Mouse (Mus musculus): ENCODE results near the gene Fastkd2.
A peak's percentile ranks its signal among the peaks of the same experiment; 100 is the strongest.

Gene Fastkd2

DNA sequence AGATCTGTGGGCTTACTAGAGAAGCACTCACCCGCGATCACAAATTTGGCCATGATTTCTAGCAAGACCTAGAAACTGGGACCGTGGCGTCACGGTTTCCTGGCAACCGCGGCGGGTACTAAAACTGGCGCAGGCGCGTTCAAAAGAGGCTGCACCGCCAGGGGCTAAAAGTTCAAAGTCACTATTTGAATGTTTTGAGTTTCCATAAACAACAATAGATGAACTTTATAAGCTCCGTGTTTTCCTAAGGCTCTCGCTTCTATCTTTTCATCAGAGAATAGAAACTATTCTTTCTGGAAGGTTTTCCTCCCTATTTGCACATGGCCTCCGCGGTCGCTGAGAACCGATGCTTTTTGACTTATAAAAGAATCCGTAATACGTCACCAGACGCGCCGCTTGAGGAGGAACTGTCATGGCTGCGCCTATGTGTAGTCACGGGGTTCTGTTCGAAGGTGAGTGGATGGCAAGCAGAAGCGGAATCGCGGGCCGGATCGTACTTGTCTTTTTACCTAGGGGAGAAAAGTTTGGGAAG is at the start of gene Fastkd2, which contains the start of gene Mdh1b:
Gene Fastkd2 (plus strand): TSS at position 375 of the 532 bp plus-strand sequence.
Gene Mdh1b (minus strand): TSS at position 79 of the 532 bp plus-strand sequence.
- DNase-seq (ENCODE audit: low spot score), result peak; percentile 93

DNA sequence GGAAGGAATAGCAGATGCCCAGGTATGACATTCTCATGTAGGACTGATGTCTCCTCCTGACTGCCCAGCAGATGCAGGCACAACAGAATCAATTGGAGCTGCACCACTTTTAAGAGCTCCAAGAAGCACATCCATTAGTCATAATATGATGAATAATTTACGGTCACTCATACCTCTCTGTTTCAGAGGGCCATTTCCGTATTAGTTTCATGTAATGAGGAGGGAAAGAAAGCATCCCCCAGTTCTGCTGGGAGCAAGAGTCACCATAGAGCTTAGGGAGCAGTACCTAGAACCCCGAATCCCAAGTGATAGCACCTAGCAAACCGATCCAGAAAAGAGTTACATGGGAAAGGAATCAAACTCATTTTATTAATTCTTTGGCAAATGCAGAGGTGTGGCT is 43.6 kb upstream of the Fastkd2 start, which contains the start of gene Dytn:
Gene Dytn (minus strand): TSS at position 101 of the 400 bp plus-strand sequence.
- DNase-seq (ENCODE audit: low spot score), result no peak

DNA sequence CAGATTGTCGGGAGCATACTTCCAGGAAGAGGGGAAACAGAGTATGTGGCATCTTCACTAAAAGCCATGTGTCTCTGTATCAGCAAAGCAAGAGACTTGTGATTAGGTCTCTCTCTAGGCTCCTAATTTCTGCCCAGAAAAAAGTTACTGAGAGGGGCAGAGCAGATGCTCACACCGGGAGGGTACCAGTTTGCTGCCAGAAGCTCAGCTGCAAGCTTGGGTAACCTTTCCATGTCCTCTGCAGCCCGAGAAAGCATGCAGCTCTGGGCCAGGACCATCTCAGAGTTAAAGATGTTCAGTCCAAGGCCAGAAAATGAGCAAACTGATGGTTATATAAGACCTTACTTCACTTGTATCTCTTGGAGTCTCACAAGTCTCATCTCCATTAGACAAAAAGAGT is 33.6 kb upstream of the Fastkd2 start:
- DNase-seq (ENCODE audit: low spot score), result no peak

DNA sequence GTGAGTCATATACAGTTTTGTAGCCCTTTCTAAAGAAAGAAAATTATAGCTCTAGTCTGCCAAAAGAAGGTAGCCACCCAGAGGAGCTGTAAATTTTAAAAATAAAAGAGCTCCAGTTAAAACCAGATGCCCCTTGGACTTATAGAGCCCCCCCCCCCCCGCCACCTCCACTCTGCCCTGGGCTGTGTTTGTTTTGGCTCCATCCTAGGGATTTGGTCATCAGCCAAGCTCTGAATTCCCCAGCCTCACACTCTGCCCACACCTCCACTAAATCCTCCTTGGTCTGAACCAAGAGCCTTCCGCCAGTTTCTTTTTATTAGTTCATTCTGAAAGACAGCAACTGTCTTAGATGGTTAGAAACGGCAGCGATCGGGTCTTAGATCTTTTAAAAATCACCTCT is 24.7 kb upstream of the Fastkd2 start:
- no peak for DNase-seq (ENCODE audit: low spot score)

DNA sequence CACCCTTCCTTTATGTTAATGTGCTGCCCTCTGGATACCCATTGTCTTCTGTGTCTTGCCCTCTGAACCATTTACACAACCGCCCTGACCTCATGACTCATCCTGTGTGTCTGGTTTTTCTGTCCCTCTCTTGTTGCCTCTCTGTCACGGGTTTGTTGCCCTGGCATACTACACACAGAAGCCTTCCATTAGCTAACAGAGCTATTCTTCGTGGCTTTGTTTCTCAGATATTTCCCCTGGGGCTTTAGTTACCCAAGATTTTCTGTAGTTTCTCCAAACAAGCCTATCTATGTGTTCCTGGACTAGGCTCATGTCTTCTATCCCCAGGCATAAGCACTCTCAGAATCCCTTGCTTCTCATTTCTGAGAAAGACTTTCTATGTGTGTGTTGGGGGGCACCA is 21.5 kb upstream of the Fastkd2 start:
- DNase-seq (ENCODE audit: low spot score), result peak; percentile 7

DNA sequence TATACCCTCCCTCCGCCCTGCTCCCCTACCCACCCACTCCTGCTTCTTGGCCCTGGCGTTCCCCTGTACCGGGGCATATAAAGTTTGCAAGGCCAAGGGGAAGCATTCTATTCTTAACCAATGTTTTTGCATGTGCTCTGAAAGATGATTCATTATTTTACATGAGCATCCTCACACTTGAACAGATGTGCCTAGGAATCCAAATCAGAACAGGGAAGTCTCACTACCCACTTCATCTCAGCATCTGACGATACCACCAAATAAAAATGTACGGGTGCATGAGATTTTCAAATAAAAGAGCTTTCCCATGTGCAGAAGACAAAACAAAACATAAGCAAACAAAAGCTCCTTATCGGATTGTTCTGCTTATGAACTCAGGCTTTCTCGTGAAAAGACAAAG is 10.3 kb upstream of the Fastkd2 start:
- DNase-seq (ENCODE audit: low spot score), result no peak

DNA sequence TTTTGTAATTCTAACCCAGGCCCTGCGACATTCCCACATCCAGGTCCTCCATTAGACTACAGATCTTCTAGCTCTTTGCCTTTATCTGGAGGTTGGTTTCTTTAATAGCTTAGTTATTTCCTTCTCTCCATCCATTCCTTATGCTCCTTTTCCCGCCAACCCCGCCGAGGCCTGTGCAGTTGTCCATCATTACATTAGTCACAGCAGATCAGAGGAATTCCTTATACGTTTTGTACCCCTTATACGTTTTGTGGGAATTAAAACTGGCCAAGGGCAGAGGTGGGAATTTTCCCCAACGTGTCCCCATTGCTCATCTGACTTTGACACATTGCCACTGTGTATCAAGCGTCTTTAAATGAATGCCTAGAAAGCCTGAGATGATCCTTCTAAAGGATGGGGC is 618 bp upstream of the Fastkd2 start:
- no peak for DNase-seq (ENCODE audit: low spot score)

DNA sequence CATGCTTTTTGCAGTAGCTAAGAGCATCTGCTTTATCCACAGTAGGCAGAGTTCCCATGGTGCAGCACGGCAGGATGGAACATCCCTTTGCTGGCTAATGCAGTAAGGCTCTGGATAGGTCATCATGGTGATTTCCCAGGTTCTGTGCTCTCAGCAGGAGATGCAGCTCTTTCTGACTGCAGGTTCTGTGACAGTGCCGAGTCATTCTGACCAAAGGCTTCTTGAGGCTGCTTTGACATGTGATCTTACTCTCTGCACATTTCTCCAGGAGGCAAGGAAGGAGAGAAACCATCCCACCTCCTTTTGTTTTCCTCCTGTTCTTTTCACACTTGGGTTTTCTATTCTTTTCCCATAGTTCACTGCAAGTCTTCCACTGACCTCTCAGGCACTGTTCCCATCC is 25.6 kb downstream of the Fastkd2 start:
- DNase-seq (ENCODE audit: low spot score), result no peak

DNA sequence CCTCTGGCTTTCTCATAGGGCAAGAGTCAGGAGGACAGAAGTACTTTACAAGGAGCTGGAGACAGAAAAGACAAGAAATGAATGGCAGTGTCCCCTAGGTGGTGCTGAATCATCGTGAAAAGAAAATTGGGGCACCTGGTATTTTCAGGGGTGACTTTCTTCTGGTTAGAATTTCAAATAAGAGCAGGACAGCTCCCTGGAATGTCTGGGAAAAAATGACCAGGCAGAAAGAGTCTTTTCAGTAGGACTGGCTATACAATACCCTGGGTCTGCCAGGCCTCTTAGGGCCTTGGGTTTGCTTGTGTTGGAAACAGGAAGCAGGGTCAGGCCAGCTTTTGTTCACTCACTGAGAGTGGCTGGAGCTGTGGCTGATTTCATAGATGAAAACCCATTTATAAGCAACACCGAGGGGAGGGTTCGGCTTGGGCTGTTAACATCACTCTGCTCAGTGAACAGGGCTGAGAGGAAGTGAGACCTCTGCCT is 32.8 kb downstream of the Fastkd2 start:
- peak; percentile 14 for DNase-seq (ENCODE audit: low spot score)

DNA sequence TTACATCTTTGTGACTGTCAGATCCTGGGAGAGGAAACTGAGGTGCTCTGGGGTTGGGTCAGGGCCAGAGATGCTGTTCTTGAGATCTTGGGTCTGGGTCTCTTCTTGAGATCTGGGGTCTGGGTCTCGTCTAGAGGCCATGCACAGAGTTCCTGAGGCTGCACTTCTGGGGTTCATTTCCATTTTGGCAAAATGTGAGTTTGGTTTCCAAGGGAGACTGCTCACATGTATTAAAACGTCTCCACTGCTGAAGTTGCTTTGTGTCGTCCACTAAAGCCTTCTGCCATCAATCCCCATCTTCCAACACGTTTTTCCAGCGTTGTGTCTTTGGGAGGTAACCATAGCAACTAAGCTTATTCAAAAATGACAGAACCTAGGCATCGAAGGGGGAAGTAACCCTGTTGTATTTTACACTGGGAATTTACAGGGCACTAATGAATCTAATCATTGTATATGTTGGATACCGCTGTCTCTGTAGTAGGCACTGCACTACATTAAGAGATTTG is 33.5 kb downstream of the Fastkd2 start:
- DNase-seq (ENCODE audit: low spot score), result no peak

DNA sequence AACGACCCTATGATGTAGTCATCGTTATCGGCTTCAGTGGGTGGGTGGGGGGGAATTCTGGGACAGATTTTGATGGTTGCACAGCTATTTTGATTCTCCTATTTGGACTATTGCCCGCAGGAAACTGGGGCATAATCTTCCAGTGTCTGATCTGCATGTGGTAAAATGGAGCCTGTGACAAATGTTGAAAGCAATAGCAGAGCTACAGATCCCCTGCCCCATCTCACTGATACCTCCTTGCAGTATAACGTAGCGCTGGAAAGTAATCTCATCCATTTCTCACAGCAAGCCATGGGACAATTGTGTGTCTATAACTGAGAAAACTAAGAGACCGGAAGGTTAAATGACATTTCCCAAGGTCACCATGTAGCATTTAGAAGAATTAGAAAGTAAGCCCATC is 34.0 kb downstream of the Fastkd2 start:
- DNase-seq (ENCODE audit: low spot score), result no peak

DNA sequence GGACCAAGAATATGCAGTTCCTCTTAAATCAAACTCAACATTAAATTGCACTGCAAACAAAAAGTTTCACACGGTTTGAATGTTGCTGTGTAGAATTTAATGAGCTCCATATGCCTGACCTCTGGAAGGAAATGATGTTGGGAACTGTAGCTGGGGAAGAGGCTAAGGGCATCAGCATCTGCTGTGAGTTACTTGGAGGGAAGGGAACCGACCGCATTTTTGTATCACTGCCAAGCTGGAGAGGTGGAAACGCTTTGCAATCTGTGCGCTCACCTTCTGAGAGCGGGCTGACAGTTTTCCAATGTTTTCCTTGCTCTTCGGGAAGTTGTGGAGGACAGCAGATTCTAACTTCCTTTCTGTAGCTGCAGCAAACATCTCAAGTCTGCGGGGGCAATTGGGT is 37.7 kb downstream of the Fastkd2 start:
- DNase-seq (ENCODE audit: low spot score), result no peak

DNA sequence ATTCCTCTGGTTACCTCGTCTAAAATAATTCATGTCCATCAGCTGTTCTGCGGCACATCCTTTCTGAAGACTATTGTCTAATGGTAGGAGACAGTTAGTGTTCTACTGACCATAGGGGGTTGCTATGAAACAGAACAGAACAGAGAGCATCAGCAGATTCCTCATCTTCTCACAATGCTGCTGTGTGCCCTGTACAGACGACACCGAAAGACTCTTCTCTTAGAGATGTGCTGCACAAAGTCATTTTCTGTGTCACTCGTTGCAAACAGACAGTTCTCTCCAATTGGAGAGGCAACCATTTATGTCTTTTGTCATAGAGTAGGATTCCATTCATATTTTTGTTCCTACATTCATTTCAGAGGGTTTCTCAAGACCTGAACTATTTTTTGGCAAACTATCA is 38.8 kb downstream of the Fastkd2 start, which contains the start of gene 4933402D24Rik:
Gene 4933402D24Rik (minus strand): TSS at position 101 of the 400 bp plus-strand sequence.
- DNase-seq (ENCODE audit: low spot score), result no peak

DNA sequence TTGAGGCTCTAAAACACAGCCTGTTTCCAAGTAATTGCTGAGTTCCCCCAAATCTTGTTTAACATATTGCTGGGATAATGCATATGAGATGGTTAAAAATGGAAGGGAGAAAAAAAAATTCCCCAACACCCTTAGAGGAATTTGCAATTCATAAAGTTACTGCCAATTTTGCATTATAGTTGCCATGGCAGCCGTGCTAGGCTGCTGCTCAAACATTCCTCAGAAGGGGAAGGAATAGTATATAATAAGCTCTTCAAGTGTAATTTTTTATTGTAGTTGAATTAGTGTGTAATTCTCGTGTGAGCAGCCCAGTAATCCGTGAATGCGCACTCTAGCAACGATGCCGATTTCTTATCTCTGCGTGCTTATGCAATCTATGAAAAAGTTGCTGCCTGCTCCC is 39.9 kb downstream of the Fastkd2 start:
- no peak for DNase-seq (ENCODE audit: low spot score)

DNA sequence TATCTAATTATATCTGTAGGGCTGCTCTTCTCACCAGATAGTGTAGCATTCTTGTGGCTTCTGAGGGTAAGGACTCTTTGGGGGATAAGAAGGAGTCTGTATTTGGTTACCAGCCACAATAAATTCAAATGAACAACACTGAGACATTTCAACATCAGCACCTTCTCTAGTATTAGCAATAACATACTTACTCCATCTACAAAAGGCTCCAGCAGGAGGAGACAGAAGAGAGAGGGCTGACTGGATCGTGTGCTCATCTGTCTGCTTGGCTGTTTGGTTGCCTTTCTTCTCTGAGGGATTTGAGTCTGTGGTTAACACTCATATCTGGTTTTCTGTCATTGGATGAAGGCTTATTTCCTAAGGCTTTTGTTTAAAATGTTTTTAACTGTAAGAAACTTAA is 46.0 kb downstream of the Fastkd2 start:
- no peak for DNase-seq (ENCODE audit: low spot score)

DNA sequence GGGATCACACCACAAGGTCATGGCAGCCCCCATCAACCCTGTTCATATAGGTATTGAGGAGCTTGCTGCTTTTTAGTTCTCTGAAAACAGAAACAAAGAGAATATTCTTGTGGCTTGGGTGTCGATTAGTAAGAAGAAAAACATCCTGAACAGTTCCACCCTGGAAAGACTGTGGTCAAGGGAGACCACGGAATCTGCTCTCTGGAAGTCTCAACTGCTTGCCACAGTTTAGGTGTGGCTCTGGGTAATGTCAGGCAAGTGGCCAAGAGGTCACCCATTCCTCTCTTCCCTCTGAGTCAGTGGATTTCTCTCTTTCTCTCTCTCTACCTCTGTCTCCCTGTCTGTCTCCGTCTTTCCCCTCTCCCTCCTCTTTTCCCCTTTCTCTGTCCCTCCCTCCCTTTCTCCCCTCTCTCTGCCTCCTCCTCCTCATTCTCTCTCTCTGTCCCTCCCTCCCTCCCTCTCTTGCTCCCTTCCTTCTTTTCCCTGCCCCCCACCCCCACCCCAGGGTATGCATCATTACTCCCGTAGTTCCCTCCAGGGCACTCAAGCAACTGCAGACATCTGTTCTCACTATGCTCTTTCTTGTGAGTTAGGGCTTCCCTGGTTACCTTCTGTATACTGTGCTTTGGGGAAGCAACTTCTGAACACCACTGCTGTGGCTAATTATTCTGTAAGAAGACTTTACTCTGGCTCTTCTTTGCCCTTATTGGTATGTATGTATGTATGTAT is 46.7 kb downstream of the Fastkd2 start:
- DNase-seq (ENCODE audit: low spot score), result no peak

DNA sequence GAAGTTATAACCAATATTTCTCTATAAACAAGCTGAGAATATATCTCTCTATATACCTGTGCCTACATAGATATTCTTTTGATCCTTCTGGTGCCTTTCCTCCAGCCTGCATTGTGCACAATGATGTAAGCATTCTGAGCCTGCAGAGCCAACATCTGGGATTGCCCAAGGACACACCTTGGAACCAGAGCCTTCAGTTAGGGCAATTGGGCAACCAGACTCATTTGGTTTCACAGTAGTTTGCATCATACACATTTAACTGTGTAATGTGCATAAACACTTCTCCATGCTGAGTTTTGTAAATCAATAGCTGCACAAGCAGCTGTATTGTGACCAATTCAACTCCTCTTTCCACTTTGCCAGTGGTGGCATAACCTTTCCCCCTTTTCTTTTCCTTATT is 63.9 kb downstream of the Fastkd2 start:
- peak; percentile 0 for DNase-seq (ENCODE audit: low spot score)
